Mouse (Mus musculus) left cerebral cortex, postnatal 4 days (tissue): ENCODE results near the gene Mrpl4. TPM values are rescaled to one million over a fixed set of nuclear protein-coding genes. Genes with fewer than 3 reads are reported as not detected.
"Not testable (repeated sequence)": the region's sequence is repeated elsewhere in the genome, so short reads cannot be mapped to it uniquely, and the experiment has no call there.

Experiments
- DNase-seq: peaks from one replicate; pipeline ENCODE4 v3.0.0-alpha.2; 2022
- intact Hi-C: fragments of 180-260 bp; cut with DNase I; formaldehyde crosslinking; loops from one replicate; pipeline ENCODE4 v1.15.1; 2025
- microRNA-seq: library from miRNA; unstranded; fragments of <30 nt; microRNA quantifications from one replicate; pipeline ENCODE4 v1.2.0, GENCODE M21; 2022
- total RNA-seq, 2 experiments: library from RNA; stranded (reverse); gene quantifications; 2 replicates each; pipeline ENCODE4 v1.2.3; 2021

Gene Mrpl4
- total RNA-seq, 2 experiments from 2014 or later = 45.2 to 49.3 TPM

GRCm38 (mm10) chr9:21034481-21035085 lies 32.0 kb downstream of the Mrpl4 start:
- DNase-seq = no peak
- intact Hi-C loops = loop anchor here (10.0 kb wide), 1 partner anchor 100 kb away; the partner anchor contains the start of gene Tyk2

GRCm38 (mm10) chr9:21035586-21035985 lies 33.0 kb downstream of the Mrpl4 start:
- DNase-seq = no peak
- intact Hi-C loops = loop anchor here (10.0 kb wide), 1 partner anchor 99 kb away; the partner anchor contains the start of gene Tyk2

DNA sequence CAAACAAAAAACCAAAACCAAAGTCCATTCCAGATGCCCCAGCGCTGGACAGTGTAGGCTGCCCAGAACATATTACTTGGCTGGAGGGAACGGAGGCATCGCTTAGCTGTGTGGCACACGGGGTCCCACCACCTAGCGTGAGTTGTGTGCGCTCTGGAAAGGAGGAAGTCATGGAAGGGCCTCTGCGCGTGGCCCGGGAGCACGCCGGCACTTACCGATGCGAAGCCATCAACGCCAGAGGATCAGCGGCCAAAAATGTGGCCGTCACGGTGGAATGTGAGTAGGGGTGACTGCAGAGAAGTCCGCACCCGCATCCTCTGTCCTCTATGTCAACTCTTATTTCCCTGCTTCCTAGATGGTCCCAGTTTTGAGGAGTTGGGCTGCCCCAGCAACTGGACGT lies 33.6 kb downstream of the Mrpl4 start:
- intact Hi-C loops = loop anchor here (10.0 kb wide), 1 partner anchor 99 kb away; the partner anchor contains the start of gene Tyk2
- no peak for DNase-seq

DNA sequence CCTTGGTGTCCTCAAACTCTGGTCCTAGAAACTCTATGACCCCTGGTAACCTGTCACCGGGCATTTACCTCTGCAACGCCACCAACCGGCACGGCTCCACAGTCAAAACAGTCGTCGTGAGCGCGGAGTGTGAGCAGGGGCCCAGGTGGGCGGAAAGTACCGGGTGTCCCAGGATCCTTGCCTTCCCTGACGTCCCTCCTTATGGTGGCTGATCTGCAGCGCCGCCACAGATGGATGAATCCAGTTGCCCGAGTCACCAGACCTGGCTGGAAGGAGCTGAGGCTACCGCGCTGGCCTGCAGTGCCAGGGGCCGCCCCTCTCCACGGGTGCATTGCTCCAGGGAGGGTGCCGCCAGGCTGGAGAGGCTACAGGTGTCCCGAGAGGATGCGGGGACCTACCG lies 34.1 kb downstream of the Mrpl4 start:
- intact Hi-C loops = loop anchor here (10.0 kb wide), 1 partner anchor 98 kb away; the partner anchor contains the start of gene Tyk2
- DNase-seq = no peak

- peak; percentile 41 for DNase-seq
- intact Hi-C loops = loop anchor here (10.0 kb wide), 1 partner anchor 97 kb away; the partner anchor contains the start of gene Tyk2
These were observed 34.9 kb downstream of the Mrpl4 start for GRCm38 (mm10) chr9:21037481-21037891.

- intact Hi-C loops = loop anchor here (10.0 kb wide), 1 partner anchor 95 kb away; the partner anchor contains the start of gene Tyk2
- no peak for DNase-seq
These were observed 37.2 kb downstream of the Mrpl4 start for GRCm38 (mm10) chr9:21039779-21040178.

DNA sequence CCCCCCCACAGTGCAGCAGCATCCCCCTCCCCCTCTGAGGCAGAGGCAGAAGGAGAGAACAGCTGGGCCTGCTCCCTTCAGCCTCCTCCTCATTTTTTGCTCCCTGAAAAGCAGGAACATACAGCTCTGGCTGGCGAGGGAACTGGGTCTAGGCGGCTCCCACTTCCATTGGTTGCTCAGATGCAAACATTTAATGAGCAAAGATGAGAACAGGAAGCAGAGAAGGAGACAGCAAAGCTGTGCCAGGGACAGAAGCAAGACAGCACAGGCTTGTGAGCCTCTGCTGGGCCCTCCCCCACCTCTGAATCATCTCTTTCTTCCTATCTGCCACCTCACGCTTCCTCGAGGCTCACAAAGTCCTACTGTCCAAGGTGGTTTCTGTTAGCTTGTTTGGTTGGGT lies 38.8 kb downstream of the Mrpl4 start:
- no peak for DNase-seq
- intact Hi-C loops = no loop called here

- intact Hi-C loops = no loop called here
- no peak for DNase-seq
These were observed 41.0 kb downstream of the Mrpl4 start for GRCm38 (mm10) chr9:21043563-21043962.

- intact Hi-C loops, DNase-seq: not testable (repeated sequence)
These were observed 42.2 kb downstream of the Mrpl4 start for GRCm38 (mm10) chr9:21044785-21045184.

DNA sequence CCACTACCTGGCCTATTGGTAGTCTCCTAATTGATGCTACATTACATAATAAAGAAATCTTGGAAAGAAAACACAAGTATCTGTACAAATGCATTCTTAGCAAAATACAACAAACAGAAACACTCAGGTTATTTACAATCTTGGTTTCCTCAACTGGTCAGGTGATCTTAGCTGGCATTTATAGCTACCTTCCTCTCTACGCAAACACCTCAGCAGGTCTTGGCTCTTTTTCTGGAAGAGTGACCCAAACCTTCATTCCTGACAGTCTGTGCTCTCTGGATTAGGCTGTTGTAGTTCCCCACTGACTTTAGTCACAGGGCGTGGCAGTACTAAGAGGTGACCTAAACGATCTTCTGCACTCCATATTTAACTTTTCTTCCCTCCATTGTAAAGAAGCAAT lies 42.7 kb downstream of the Mrpl4 start:
- intact Hi-C loops = no loop called here
- no peak for DNase-seq

GRCm38 (mm10) chr9:21051578-21051977 lies 49.0 kb downstream of the Mrpl4 start:
- intact Hi-C loops = no loop called here
- DNase-seq = no peak

Small RNA genes lying within 50 kb of the gene (microRNA-seq; reads per million reads assigned to microRNA genes)
- gene Mir1900 = not detected

Other genes with a start within 250 kb of the Mrpl4 start
- 1 to 10 TPM in 1 of 2 experiments, under 1 TPM in 1; 0.90 to 1.2 TPM for gene Col5a3, start 187.7 kb upstream of the Mrpl4 start, total RNA-seq
- not detected for gene Rdh8, start 184.2 kb upstream of the Mrpl4 start, total RNA-seq
- gene A230050P20Rik, start 134.1 kb upstream of the Mrpl4 start, total RNA-seq = 10 to 100 TPM; 33.3 to 42.2 TPM
- 10 to 100 TPM in 1 of 2 experiments, 1 to 10 TPM in 1; 9.9 to 10.9 TPM for gene Angptl6, start 123.0 kb upstream of the Mrpl4 start, total RNA-seq
- 10 to 100 TPM; 37.9 to 43.0 TPM for gene Ppan, start 114.6 kb upstream of the Mrpl4 start, total RNA-seq
- gene Eif3g, start 104.1 kb upstream of the Mrpl4 start, total RNA-seq = 100 to 1,000 TPM; 144 to 147 TPM
- gene Dnmt1, start 42.9 kb upstream of the Mrpl4 start, total RNA-seq = 10 to 100 TPM; 86.1 to 88.5 TPM
- gene S1pr2, start 26.0 kb upstream of the Mrpl4 start, total RNA-seq = 1 to 10 TPM; 4.5 to 5.5 TPM
- 1 to 10 TPM; 2.5 to 2.8 TPM for gene Icam1, start 13.2 kb downstream of the Mrpl4 start, total RNA-seq
- gene Icam4, start 26.6 kb downstream of the Mrpl4 start, total RNA-seq = not detected
- 10 to 100 TPM; 28.1 to 41.3 TPM for gene Icam5, start 29.3 kb downstream of the Mrpl4 start, total RNA-seq
- not detected for gene Zglp1, start 64.4 kb downstream of the Mrpl4 start, total RNA-seq
- 1 to 10 TPM; 1.9 TPM for gene Gm49373, start 70.4 kb downstream of the Mrpl4 start, total RNA-seq
- 10 to 100 TPM; 36.6 to 38.2 TPM for gene Fdx1l, start 70.9 kb downstream of the Mrpl4 start, total RNA-seq
- gene Gm38431, start 89.3 kb downstream of the Mrpl4 start, total RNA-seq = 1 to 10 TPM; 3.3 to 4.1 TPM
- gene Raver1, start 89.3 kb downstream of the Mrpl4 start, total RNA-seq = 10 to 100 TPM; 36.8 to 37.9 TPM
- 10 to 100 TPM; 16.1 to 16.7 TPM for gene Tyk2, start 128.5 kb downstream of the Mrpl4 start, total RNA-seq
- 100 to 1,000 TPM; 125 TPM for gene Cdc37, start 147.2 kb downstream of the Mrpl4 start, total RNA-seq
- 10 to 100 TPM; 44.4 to 47.3 TPM for gene Pde4a, start 163.0 kb downstream of the Mrpl4 start, total RNA-seq
- gene Keap1, start 236.6 kb downstream of the Mrpl4 start, total RNA-seq = 10 to 100 TPM; 49.0 to 50.8 TPM
- 1 to 10 TPM; 2.5 to 2.8 TPM for gene S1pr5, start 245.7 kb downstream of the Mrpl4 start, total RNA-seq